Mouse (Mus musculus): Measurements from ENCODE around the gene Fgfr2. TPM values are rescaled to one million over a fixed set of nuclear protein-coding genes. Genes with fewer than 3 reads are reported as not detected.

Fgfr2 gene
- total RNA-seq, 2 experiments from 2014 or later, result 35.8 to 40.8 TPM

DNA sequence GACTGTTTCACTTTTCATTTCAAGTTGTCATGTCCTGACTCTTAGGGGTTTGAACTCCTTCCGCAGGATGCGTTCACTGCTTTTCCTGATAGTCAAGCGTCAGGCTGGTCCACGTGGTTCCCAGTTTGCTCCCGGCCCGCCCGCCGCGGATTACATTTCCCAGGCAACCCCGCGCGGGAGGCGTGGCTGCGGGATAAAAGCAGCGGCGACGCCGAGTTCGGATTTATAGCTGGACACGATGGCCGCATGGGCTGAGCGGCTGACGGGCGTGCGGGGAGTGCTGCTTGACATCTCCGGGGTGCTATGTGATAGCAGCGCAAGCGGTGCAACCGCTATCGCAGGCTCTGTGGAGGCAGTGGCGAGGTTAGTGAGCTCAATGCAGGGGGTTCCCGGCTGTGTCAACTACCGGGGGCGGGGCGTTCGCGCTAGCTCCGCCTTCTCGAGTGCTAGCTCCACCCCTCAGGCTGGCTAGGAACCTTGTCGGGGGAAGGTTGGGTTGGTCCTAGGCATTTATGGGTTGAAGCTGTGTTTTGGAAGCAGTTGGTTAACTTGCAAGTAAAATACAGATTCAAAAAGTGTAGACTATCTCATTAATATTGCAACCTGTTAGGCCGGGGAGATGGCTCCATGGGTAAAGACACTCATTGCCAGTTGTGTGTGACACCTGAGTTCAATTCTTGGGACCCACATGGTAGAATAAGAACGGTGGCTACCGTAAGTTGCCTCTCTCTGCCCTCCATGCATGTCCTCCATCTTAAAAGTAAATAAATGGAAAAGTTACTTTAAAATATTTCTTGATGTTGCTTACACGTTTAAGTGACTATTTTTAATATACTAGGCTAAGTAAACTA lies 512.5 kb downstream of the Fgfr2 start, which contains the start of gene Lhpp:
Lhpp (plus strand) TSS at position 171 of the 851 bp plus-strand sequence.
- DNase-seq, result peak; percentile 68
- intact Hi-C loops (cut with DNase I), result no loop called here

DNA sequence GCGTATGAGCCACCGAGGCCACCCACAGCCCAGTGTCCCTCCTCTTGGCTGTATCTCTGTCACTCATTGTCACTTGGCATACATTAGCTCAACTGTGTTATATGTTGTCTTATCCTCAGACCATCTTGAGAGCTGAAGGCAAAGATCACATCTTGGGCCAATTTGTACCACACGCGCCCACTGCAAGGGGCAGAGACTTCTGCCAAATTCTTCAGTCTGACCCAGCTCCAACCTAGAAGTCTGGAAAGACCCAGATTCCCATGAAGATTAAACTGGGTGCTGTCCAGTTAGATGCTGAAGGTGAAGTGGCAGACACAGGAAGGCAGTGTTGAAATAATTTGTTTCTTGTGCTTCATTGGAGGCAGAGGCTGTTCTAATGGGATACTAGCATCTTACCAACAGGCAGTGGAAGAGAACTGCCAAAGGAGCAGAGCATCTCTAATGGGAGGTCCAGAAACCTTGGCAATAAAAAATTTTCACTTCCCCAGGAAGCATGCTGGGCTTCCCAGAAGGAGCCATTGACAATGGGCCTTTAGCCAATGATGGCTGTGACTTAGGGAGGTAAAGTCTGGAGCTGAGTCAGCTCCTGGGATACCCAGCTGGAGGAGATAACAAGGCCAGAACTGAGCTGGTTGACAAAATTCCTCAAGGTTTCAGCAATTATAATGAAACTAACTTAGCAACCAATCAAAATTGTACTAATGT lies 514.7 kb downstream of the Fgfr2 start:
- intact Hi-C loops (cut with DNase I), result no loop called here
- DNase-seq, result peak; percentile 23

DNA sequence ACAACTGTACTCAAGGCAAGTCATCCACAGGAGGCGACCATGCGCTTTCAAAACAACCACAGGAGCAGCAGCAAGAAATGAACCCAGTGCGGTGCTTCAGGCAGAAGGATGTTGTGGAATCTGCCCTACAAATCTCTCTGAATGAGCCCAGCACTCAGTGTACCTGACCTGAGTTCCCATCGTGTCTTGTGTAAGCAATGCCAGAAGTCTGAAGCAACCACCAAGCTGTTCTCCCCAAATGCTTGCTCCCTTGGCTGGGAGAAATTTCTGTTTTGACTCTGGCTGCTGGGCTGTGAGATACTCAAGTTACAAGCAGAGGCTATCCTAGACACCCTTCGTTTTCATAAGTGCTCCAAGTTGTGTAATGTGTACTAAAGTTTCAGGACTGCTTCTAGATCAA lies 517.5 kb downstream of the Fgfr2 start:
- intact Hi-C loops (cut with DNase I), result no loop called here
- no peak for DNase-seq

DNA sequence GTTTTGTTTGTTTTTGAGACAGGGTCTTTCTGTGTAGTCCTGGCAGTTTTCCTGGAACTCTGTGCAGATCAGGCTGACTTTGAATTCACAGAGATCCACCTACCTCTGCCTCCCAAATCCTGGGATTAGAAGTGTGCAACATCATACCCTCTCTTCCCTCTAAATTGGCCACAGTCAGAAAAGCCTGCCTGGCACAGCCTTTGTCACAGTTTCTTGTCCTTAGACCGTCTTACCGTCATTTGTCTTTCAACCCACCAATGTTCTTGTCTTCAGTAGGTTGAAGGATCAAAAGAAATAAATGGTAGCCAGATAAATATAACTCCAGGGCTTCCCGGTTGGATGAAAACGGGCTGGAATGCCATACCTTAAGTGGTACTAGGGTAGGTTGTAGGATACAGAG lies 518.4 kb downstream of the Fgfr2 start:
- no peak for DNase-seq
- intact Hi-C loops (cut with DNase I), result no loop called here

DNA sequence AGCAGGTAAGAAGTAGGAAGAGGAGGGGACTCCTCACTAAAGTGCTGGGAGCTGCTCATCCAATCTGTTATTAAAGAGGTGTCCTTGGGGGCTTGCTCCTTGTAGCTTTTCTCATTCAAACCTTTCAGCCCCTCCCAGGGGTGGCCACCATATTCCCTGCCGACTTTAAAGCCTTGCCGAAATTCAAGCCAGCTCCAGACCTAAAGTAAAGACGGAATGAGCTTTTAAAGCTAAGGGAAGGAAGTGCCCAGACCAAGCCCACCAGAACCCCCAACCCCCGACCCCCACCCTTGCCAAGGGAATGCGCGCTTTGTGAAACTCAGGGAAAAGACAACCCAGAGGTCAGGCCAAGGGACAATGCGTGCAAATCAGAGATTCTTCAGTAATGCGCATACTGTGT lies 522.2 kb downstream of the Fgfr2 start:
- intact Hi-C loops (cut with DNase I), result no loop called here
- no peak for DNase-seq

DNA sequence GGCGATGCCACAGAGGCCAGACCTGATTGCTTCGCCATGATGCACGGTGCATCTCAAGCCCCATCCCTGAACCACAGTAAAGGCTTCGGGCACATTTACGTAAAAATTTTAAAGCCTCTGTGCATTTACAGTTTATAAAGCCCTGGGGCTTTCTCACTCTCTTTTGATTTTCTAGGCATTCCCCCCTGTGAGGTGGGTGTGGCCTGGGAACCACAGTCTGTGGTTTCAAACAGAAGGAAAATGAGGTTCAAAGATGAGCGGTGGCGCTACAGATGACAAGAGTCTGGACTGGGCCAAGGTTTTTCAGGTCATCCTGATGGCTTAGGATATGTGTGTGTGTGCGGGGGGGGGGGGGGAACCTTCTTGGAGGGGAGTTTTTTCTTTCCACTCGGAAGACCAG lies 523.1 kb downstream of the Fgfr2 start:
- DNase-seq, result no peak
- intact Hi-C loops (cut with DNase I), result no loop called here

DNA sequence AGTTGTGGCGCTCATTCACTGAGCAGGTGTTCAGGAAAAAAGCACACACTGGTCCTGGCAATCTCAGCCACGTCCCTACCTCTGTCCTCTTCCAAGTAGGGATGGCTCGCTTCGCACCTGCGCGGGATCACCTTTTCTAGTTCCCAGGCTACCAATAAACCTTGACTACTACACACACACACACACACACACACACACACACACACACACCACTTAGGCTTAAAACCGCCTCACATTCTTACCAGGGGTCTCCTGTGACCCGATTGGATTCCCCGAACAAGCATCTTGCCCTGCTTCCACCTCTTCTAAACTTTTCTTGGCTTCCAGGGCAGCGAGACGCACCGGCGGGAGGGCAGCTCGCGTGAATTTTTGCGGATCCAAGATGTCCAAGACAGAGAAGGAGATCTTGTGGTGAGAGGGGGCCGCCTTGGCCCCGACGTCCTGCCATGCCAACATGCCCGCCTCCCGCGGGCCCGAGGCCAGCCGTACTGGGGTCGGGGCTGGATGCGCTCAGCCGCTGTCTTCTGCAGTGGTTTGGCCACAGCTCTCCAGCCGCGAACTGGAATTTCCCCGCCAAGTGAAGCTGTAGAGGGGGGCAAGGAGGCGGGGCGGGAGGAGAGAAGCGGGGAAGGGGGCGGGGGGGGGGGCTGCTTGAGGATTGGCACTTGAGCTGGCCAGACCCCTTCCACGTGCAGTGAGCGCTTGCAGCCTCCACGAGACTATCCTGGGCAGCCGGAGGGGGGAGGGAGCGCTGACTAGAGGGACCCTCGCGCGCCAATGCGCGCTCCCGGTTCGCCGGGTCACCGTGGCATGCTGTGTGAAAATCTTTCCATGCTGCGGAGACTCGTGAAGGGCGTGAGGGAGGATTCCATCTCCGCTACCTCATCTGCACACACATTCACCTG lies 523.8 kb downstream of the Fgfr2 start, which contains the start of gene Nkx1-2:
Nkx1-2 (minus strand) TSS at position 567 of the 905 bp plus-strand sequence.
- DNase-seq, result peak; percentile 36

DNA sequence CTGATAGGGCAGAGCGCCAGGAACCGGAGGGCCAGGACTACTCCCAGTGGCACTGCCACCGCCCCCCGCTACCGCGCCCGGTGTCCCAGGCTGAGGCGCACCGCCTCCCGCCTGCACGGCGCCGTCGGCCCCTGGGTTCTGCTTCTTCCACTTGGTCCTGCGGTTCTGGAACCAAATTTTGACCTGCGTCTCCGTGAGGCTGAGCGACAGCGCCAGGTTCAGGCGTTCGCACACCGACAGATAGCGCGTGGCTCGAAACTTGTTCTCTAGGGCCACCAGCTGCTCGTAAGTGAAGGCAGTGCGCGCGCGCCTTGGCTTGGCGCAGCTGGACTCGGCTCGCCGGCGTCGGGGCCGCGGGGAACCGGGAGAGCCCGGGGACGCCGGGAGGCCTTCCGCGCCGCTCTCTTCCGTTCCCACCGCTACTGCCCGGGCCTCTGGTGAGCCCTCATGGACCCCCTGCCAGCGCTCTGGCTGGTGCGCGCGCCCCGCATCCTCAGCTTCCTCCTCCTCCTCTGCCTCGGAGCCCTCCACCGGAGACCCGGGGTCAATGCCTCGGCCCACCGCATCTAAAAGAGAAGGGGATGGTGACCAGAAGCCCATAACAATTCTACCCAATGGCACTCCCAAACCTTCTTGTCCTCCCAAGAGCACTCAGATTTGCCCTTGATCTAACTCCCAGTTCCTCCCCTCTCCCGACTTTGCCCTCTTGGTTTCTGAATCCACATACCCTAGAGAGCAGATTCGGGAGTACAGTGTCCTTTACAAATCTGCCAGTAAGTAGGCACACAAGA lies 525.7 kb downstream of the Fgfr2 start:
- no peak for DNase-seq
- intact Hi-C loops (cut with DNase I), result no loop called here

More for the DNA sequence above, 523.8 kb downstream of the Fgfr2 start, which contains the start of gene Nkx1-2:
- intact Hi-C loops (cut with DNase I), result no loop called here

DNA sequence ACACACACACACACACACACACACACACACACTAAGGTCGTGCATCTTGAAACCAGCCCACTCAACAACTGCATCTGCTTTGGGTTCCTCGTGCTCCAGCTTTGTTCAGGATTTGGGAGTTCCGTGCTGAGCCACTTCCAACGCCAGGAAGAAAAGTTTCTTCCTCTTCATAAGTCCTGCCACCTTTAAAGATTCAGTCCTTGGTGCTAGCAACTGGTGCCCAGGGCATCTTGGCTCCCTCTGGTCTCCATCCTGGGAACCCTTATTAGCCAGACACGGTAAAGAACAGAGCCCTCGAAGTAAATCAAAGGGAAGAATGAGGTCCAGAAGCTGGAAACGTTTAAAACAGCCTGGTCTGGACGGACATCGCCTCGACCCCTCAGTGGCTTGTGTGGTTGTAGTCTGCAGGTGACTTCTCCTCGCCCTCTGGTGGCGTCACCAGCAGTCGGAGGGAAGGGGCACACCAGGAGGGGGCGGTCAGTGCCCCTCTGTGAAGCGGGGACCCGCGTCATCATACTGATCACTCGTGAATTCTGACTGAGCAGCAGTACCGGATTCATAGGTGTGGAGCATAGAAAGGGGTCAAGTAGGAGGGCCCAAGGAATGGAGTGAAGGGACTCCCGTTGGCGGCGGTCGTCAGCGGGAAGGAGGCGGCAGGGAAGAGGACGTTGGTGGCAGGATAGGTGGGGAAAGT lies 526.4 kb downstream of the Fgfr2 start:
- intact Hi-C loops (cut with DNase I), result no loop called here
- no peak for DNase-seq

DNA sequence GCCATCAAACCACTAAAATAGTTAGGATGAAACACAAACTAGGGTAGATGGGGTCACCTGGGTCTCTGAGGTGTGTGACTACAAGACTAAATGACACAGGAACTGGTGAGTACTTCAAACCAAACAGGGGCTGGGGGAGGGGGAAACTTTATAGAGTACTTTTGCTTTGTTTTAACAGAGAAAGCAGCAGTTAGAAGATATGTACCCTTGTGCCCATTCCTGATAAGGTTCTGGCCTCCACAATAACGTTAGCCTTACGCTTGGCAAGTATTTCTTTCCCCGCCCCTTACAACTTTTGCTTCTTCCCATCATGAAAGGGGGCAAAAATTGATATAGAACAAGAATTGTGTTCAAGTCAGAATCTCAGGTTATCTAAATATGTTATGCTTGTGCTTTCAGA lies 527.4 kb downstream of the Fgfr2 start:
- intact Hi-C loops (cut with DNase I), result no loop called here
- no peak for DNase-seq

DNA sequence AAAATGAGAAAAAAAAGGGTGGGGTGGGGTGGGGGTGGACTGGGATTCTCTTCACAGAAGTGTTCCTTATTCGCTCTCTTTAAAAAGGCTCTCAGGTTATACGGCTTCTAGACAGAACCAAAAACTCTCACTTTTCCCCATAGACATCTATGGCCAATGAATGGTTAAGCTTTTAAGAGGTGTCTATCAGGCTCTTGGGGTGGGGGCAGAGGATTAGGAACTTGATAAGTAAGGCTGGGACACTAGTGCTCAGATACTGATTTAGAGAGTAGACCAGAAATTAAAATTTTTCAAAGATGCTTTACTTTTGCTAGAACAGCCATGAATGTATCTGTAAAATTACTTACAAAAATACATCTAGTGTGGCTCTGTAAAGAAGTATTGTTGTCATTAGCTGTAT lies 528.8 kb downstream of the Fgfr2 start:
- intact Hi-C loops (cut with DNase I), result no loop called here
- DNase-seq, result no peak

DNA sequence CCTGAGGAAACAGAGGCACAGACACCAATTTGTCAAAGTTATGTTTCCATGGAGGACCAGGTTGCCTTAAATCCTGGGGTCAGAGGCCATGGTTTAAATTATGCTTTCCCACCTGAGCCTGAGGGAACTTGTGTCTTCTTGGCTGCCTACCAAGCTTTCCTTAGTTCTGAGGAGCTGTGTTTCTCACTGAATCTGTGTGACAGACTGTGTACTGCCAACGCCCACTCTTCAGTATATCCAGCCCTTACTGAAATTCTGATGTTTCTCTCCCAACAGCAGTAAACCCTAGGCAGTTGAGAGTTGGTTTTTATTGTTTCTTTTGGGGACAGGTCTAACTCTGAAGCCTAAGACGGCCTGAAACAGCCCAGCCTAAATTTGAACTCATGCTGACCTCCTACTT lies 529.4 kb downstream of the Fgfr2 start:
- intact Hi-C loops (cut with DNase I), result no loop called here
- no peak for DNase-seq

DNA sequence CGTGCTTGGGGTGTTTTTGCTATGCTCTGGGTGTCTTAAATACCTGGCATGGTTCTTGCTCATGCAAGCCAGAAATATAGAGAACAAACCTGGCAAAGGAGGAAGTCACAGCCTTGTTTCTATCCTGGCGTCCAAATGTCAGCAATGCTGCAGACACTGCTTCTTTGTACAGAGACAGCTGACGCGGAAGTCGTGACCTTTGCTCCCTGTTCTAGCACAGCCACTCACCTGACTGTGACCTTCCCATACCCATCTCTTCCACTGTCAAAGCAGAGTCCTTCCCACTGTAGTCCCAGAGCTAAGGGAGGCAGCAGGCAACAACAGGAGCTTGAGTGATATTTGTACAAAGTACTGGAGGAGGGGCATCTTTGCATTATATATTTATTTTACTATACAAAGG lies 533.5 kb downstream of the Fgfr2 start:
- no peak for DNase-seq
- intact Hi-C loops (cut with DNase I), result no loop called here

DNA sequence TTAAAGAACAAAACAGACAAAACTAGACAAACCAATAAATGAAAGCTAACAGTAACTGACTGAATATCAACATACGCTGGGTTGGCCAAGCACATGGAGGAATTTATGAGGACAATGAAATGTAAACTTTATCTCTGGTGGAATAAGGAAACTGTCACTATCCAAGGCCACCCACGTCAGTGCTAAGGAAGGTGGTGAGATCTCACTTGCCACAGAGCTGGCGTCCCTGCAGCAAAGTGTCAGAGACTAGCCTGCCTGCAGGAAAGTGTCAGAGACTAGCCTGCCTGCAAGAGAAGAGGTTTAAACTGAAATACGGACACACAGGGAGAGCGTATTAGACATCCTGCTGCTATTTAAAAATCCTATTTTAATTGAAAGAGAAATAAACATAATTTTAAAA lies 536.0 kb downstream of the Fgfr2 start:
- intact Hi-C loops (cut with DNase I), result no loop called here
- DNase-seq, result no peak

DNA sequence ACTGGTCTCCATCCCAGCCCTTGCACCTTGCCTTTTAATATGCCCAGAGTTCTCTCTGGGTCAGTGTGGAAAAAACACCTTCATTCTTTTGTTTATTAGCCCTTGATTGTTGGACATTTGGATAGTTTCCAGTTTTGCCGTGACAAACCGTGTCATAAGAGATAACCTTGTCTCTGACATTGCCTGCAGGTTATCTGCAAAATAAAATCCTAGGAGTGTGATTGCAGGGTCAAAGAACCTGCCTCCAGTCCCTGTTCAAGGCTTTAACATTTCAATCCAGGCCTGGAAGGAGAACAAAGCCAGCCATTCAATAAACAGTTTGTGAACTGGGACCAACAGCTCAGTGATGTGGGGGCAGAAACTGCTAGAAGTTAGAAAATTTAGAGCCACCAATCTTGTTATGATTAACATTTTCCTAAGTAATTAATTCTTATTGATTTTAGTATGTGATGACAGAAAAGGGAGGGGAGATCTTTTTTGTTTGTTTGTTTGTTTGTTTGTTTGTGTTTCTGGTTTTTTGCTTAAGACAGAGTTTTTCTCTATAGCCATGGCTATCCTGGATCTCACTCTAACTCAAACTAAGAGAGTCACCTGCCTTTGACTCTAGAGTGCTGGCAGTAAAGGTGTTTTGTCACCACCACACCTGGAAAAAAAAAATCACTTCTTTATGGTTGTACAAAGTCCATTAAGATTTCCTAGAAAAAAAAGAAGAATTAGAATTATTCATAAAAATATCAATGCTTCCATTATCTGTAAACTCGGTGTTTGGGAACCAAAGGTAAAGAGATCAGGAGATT lies 537.3 kb downstream of the Fgfr2 start:
- intact Hi-C loops (cut with DNase I), result no loop called here
- no peak for DNase-seq

DNA sequence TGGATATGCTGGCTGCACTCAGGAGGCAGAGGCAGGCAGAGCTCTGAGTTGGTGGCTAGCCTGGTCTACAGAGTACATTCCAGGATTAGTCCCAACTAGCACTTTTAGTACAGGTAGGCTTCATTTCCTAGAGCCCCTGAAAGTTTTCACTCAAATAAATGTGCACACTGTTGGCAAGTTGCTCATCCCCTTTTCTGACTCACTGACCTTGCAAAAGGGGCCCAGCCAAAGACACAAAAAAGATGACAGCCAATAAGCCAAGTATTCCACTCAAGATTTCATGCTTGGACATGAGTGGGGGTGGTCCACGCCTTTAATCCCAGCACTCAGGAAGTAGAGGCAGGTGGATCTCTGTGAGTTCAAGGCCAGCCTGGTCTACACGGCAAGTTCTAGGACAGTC lies 541.7 kb downstream of the Fgfr2 start:
- no peak for DNase-seq
- intact Hi-C loops (cut with DNase I), result no loop called here

DNA sequence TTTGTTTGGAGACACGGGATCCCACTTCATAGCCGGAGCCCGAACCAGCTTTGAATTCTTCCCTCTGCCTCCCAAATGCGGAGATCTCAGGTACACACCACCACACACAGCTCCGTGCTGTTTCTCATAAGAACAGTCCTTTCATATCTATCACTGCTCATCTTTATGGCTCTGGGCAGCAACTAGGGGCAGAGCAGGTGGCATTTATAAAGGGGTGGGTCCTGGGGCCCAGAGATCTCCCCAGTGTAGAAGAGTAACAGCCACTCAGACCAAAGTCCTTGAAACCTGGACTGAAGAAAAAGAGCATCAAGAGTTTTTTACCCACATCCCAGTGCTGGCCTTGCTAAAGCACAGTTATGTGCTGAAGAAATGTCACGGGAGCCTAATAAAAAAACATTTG lies 542.6 kb downstream of the Fgfr2 start:
- no peak for DNase-seq
- intact Hi-C loops (cut with DNase I), result no loop called here

DNA sequence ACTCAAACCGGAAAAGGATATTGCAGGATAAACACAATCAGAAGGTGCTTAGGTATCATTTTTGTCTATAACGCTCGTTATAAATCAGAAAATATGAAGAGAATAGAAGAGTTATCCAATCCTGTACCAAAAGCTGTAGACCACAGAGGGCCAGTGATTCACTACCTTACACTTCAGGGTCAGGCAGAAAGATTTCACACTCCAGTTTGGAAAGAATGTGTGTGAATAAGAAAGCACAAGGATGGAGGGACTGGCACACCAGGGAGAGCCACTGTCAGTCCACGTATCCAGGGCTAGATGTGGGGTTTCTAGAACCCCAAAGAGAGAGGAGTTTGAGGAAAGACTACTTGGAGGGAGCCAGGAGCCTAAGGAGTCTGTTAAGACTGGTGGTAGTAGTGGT lies 546.3 kb downstream of the Fgfr2 start:
- no peak for DNase-seq
- intact Hi-C loops (cut with DNase I), result no loop called here

DNA sequence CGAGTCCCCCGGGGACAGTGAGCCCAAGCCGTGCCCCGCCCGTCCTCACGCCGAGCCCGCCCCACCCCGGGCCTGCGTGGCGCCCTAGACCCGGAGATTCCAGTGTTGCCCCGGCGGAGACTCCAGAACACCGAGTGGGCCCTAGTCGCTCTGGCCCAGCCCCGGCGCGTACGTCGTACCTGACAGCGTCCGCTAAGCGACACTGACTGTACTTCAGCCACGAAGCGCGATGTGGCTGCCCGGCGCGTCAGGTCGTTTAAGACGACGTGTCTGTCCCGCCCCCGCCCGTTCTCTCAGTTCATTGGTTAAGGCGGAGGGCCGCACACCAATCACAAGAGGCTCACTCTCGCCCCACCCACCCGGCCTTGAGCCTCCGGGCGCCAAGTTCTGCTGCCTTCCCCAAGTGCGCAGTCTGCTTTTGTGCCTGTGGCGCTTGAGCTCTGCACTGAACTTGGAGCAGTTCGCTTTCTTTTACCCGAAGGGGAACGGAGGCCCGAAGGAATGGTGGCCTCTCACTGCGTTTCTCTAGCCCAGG lies 547.0 kb downstream of the Fgfr2 start, which contains the start of gene Oat:
Oat (minus strand) TSS at position 283 of the 535 bp plus-strand sequence.
- intact Hi-C loops (cut with DNase I), result no loop called here

More for the DNA sequence above, 547.0 kb downstream of the Fgfr2 start, which contains the start of gene Oat:
- DNase-seq, result peak; percentile 96

Measured in left cerebral cortex, postnatal 4 days (tissue).